Mouse (Mus musculus) T-helper 17 cell (primary cell): ENCODE measurements around the gene Sugt1.

Source experiments
- in situ Hi-C, 2 experiments: fragments of 300-600 bp; cut with MboI, MseI; formaldehyde crosslinking; loops; 1 replicate in 1 of 2; 2 replicates in 1 of 2; pipeline ENCODE4 v1.15.1; 2025; ENCODE audit warnings: high pct_unique_total_duplicates in 2 of 2

Sugt1 gene

GRCm38 (mm10) chr14:79606392-79606791, 18.9 kb downstream of the Sugt1 start:
- in situ Hi-C loops = no loop called here

DNA sequence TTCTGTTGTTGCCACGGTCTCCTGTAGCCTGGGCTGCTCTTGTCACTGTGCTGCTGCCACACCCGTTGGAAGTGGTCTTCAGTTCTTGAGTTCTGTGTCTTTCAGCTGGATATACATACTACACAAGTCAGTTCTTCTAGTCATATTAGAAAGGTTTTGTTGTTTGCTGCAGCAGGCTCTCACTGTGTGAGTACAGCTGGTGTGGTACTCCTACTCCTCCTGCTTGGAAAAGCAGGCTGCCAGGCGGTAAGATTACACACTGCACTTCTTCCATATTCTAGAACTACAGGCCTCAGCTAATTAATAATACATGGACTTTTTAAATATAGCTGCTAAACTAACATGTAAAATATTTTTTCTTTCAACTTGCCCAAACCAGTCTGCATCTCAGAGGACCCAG, 19.4 kb downstream of the Sugt1 start:
- in situ Hi-C loops = no loop called here

DNA sequence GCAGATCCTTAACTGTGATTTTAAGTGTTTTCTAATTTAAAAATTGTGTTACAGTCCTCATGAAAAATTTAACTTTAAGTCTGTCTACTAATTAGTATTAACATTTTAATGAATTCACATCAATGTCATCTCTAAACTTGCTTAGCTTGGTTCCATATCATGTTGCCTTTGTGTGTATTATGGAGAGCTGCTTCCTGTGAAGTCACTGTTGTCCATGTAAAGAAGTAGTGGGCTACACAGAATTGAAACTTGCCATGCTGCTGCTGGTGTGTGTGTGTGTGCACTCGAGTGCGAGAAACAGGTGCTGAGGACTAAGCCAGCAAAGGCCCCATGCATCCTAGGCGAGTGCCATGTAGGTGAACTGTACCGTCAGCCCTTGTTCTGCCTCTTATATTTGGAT, 19.9 kb downstream of the Sugt1 start:
- in situ Hi-C loops = no loop called here

- in situ Hi-C loops = no loop called here
Measured at GRCm38 (mm10) chr14:79608286-79608685, 20.8 kb downstream of the Sugt1 start.

DNA sequence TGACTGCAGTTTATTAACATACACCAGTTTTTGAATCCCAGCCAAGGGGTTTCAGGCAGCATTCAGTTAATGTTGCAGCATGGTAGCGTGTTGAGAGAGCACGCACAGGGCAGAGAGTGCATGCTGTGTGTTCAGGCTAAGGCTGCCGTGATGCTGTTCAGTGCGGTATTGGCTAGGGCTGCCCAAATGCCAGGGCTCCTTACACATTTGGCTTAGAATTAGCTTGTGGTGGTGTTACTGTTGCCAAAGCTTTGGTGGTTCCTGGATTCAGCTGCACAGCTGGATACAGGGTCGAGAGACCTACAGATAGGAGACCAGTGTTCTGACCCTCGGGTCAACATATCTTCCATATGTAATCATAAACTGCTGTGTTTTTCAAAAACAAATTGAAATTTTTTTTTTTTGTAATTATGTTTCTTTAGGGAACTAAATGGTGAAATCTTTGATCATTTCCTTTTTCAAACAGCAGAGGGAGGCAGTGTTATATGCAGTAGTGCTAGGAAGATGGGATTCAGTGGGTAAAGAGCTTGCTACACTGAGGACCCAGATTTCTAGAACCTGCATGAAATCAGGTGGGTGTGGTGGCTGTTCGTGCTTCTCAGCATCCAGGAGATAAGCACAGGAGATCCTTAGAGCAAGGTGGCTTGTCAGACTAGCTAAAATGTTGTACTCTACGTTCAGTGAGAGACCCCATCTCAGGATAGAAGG, 29.8 kb downstream of the Sugt1 start:
- in situ Hi-C loops = no loop called here

- in situ Hi-C loops = no loop called here
Measured at GRCm38 (mm10) chr14:79619802-79620201, 32.3 kb downstream of the Sugt1 start.

- in situ Hi-C loops = no loop called here
Measured at GRCm38 (mm10) chr14:79621143-79621542, 33.7 kb downstream of the Sugt1 start.

DNA sequence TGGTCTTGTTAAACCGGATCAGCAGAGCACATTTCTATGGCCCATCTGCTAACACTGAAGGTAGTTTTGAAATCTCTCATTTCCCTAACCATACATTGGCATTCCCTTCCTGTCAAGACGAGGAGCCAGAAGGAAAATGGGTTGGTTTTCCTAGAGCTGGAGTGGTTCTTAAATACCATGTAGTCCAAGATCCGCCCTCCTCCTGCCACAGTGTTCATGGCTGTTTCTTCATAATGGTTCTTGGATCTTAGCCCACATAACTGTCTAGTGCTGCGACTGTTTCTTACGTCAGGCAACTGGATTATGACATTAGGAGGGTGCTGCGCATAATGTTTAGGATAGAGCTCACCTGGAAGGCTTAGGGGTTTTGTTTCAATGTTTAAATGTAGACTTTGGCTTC, 44.8 kb downstream of the Sugt1 start:
- in situ Hi-C loops = no loop called here

- in situ Hi-C loops = no loop called here
Measured at GRCm38 (mm10) chr14:79633196-79633595, 45.7 kb downstream of the Sugt1 start.

- in situ Hi-C loops = no loop called here
Measured at GRCm38 (mm10) chr14:79636814-79637213, 49.3 kb downstream of the Sugt1 start.

DNA sequence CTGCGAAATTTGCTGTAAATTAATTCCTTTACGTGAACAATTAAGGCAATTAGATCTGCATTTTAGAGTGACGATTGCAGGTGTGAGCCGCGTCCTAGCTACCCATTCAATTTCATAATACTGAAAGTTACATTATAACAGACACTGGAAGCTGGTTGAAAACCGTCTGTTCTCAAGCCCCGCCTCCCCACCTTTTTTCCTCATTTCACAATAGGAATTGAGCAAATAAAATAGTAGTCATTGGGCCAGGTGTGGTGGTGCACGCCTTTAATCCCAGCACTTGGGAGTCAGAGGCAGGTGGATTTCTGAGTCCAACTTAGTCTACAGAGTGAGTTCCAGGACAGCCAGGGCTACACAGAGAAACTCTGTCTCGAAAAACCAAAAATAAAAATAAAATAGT, 54.6 kb downstream of the Sugt1 start:
- in situ Hi-C loops = no loop called here

- in situ Hi-C loops = no loop called here
Measured at GRCm38 (mm10) chr14:79645378-79645777, 57.9 kb downstream of the Sugt1 start.

DNA sequence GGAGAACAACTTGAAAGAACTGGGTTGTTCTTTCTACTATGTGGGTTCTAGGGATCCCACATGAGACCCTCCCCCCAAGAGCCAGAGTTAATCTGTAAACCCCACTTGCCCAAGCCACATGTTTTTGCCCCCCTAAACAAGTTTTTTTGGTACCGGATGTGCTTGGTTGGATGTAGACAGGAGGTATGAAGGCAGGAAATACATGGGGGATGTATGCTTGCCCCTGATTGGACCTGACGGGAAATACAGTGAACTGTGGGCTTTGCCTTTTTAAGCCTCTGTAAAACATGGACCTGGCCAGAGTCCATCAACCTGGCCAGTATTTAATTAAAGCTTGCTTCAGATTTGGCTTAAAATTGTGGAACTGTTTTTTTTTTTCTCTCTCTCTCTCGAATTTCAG, 62.2 kb downstream of the Sugt1 start:
- in situ Hi-C loops = no loop called here

DNA sequence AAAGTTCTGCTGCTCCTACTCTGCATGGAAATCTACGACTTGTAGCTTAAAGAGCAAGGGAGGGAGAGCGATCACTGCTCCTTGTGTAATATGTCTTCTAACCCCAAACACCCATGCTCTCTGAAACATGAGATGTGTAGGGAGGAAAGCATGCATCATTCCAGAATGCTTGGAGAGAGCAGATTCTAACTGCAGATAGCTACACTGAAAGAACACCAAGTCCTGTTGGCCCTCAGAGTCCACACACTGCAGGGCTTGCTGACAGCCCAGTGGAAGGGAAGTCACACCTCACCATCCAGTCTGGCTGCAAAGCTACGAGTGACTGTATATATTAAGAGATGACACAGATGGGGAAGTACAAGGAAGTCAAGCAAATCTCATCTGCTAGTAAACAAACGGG, 65.2 kb downstream of the Sugt1 start:
- in situ Hi-C loops = no loop called here

- in situ Hi-C loops = no loop called here
Measured at GRCm38 (mm10) chr14:79658286-79658685, 70.8 kb downstream of the Sugt1 start.

GRCm38 (mm10) chr14:79658748-79659508, 71.4 kb downstream of the Sugt1 start:
- in situ Hi-C loops = no loop called here

GRCm38 (mm10) chr14:79660467-79660866, 73.0 kb downstream of the Sugt1 start:
- in situ Hi-C loops = loop anchor here in 1 of 2 experiments (10.0 kb wide), 1 partner anchor 1116 kb away; no protein-coding TSS in a partner anchor

GRCm38 (mm10) chr14:79661005-79661917, 73.8 kb downstream of the Sugt1 start:
- in situ Hi-C loops = loop anchor here in 1 of 2 experiments (10.0 kb wide), 1 partner anchor 1116 kb away; no protein-coding TSS in a partner anchor

GRCm38 (mm10) chr14:79662001-79662400, 74.5 kb downstream of the Sugt1 start, which contains the start of gene Cnmd:
Cnmd (minus strand) TSS chr14:79662170.
- in situ Hi-C loops = loop anchor here in 1 of 2 experiments (10.0 kb wide), 1 partner anchor 1117 kb away; no protein-coding TSS in a partner anchor

- in situ Hi-C loops = no loop called here
Measured at GRCm38 (mm10) chr14:79671008-79671407, 83.5 kb downstream of the Sugt1 start.

- in situ Hi-C loops = no loop called here
Measured at GRCm38 (mm10) chr14:79672567-79672966, 85.1 kb downstream of the Sugt1 start.
